Mouse (Mus musculus) C2C12 (cell line): Measurements from ENCODE around the gene Nanos1.

ENCODE experiments used
- CEBPB ChIP-seq: IDR thresholded peaks from one replicate; pipeline ENCODE4 v1.6.1; 2011; ENCODE audit warnings: low read depth, mild to moderate bottlenecking, control low read depth, moderate library complexity
- CTCF ChIP-seq: IDR thresholded peaks from one replicate; pipeline ENCODE4 v1.5.1; 2011; ENCODE audit not compliant: control insufficient read depth, insufficient read depth, insufficient read length
- FOSL1 ChIP-seq: IDR thresholded peaks from one replicate; pipeline ENCODE4 v1.8.0; 2011; ENCODE audit warnings: mild to moderate bottlenecking, low read length; ENCODE audit not compliant: poor library complexity, insufficient read depth, severe bottlenecking
- MAX ChIP-seq: IDR thresholded peaks from one replicate; pipeline ENCODE4 v1.6.1; 2011; ENCODE audit warnings: mild to moderate bottlenecking, control low read depth
- MYOG ChIP-seq: IDR thresholded peaks from one replicate; pipeline ENCODE4 v1.6.1; 2011; ENCODE audit not compliant: control insufficient read depth, insufficient read length; ENCODE audit errors: extremely low read depth
- USF1 ChIP-seq: IDR thresholded peaks from one replicate; pipeline ENCODE4 v1.6.1; 2011; ENCODE audit warnings: low read depth, mild to moderate bottlenecking, control low read depth, moderate library complexity

- TF ChIP-seq CTCF (no peak), FOSL1 (no peak), MAX (no peak), MYOG (no peak), USF1 (no peak), CEBPB (no peak)
Measured at GRCm38 (mm10) chr19:60787465-60788150, 31.8 kb downstream of the Nanos1 start.
